Mouse (Mus musculus) cerebellum, adult 2 months (tissue): Measurements from ENCODE around the gene Itih3. TPM values are rescaled to one million over a fixed set of nuclear protein-coding genes. Genes with fewer than 3 reads are reported as not detected.

Experiments
- DNase-seq, 2 experiments: peaks; one replicate each; pipeline ENCODE4 v3.0.0; 2021
- H3K27ac ChIP-seq: fragments of 200-500 bp; 2 replicates; pipeline ENCODE4 v1.5.1; 2012; ENCODE audit warnings: low read length, control low read depth, inconsistent platforms; ENCODE audit not compliant: insufficient read depth
- H3K27me3 ChIP-seq: fragments of 200-500 bp; 2 replicates; pipeline ENCODE4 v1.6.1; 2012; ENCODE audit warnings: inconsistent platforms, mild to moderate bottlenecking, low read length, moderate library complexity; ENCODE audit not compliant: control insufficient read depth, insufficient read depth
- H3K4me1 ChIP-seq: fragments of 200-500 bp; 2 replicates; pipeline ENCODE4 v1.6.1; 2011; ENCODE audit warnings: low read length; ENCODE audit not compliant: control insufficient read depth, insufficient read depth
- H3K4me3 ChIP-seq: fragments of 200-500 bp; replicated peaks from 2 replicates; pipeline ENCODE3; 2011; ENCODE audit warnings: mild to moderate bottlenecking, low read depth, low read length, control low read depth; ENCODE audit not compliant: insufficient read depth
- CTCF ChIP-seq: fragments of 200-500 bp; IDR thresholded peaks from 2 replicates; pipeline ENCODE4 v1.5.1; 2011; ENCODE audit warnings: low read depth, mild to moderate bottlenecking, control low read depth, low read length, moderate library complexity, borderline replicate concordance; ENCODE audit not compliant: insufficient read depth
- POLR2A ChIP-seq: fragments of 200-500 bp; IDR thresholded peaks from 2 replicates; pipeline ENCODE4 v1.6.1; 2011; ENCODE audit warnings: low read length, control low read depth, borderline replicate concordance; ENCODE audit not compliant: insufficient read depth
- WGBS: fragments of 180-500 bp; shearing (Covaris S2); methylation state at CpG from one replicate; pipeline ENCODE4 v1.1.7; 2018; 5-methylcytosine and 5-hydroxymethylcytosine counted together
- polyA plus RNA-seq: library from polyadenylated mRNA; depleted of rRNA; stranded (reverse); fragments of >200 nt; gene quantifications from 2 replicates; pipeline ENCODE4 v1.2.3, GENCODE M21; 2012; rRNA removed

The Itih3 gene
- polyA plus RNA-seq, 1 experiment: 76.7 TPM

GRCm38 (mm10) chr14:30861421-30862125 lies 62.0 kb downstream of the Itih3 start:
- no peaks in the 10 kb centered on the region for H3K27me3 ChIP-seq
- peak; percentile 47 to 60 for DNase-seq
- 35% methylated on average over 16 of the region's 16 CpGs for WGBS
- no peak for TF ChIP-seq CTCF
- TF ChIP-seq POLR2A: no peak
- H3K27ac ChIP-seq: no peak overlapping the region
- peaks cover 17% of the 10 kb centered on the region for H3K4me1 ChIP-seq
- no peak overlapping the region for H3K4me3 ChIP-seq

Other genes with a start within 250 kb of the Itih3 start
- gene Sfmbt1, start 208.9 kb downstream of the Itih3 start, polyA plus RNA-seq: 8.9 and 9.7 TPM in 2 replicates
- gene Tmem110, start 98.2 kb downstream of the Itih3 start, polyA plus RNA-seq: 34.3 and 36.5 TPM in 2 replicates
- 1.9 and 2.4 TPM in 2 replicates for gene Mustn1, start 44.6 kb downstream of the Itih3 start, polyA plus RNA-seq
- 0.14 and 0.47 TPM in 2 replicates for gene Itih4, start 37.3 kb downstream of the Itih3 start, polyA plus RNA-seq
- gene Itih1, start 19.5 kb upstream of the Itih3 start, polyA plus RNA-seq: not detected in 2 replicates
- gene Nek4, start 27.6 kb upstream of the Itih3 start, polyA plus RNA-seq: 15.5 and 16.2 TPM in 2 replicates
- gene Glt8d1, start 77.6 kb upstream of the Itih3 start, polyA plus RNA-seq: 79.5 and 84.4 TPM in 2 replicates
- 277 and 290 TPM in 2 replicates for gene Spcs1, start 77.9 kb upstream of the Itih3 start, polyA plus RNA-seq
- 22.2 and 24.2 TPM in 2 replicates for gene Pbrm1, start 95.4 kb upstream of the Itih3 start, polyA plus RNA-seq
- 47.3 and 52.1 TPM in 2 replicates for gene Gnl3, start 95.4 kb upstream of the Itih3 start, polyA plus RNA-seq
- gene Smim4, start 205.2 kb upstream of the Itih3 start, polyA plus RNA-seq: 35.3 and 42.4 TPM in 2 replicates
- gene Nt5dc2, start 207.3 kb upstream of the Itih3 start, polyA plus RNA-seq: 28.3 and 28.4 TPM in 2 replicates
- gene Stab1, start 244.9 kb upstream of the Itih3 start, polyA plus RNA-seq: 8.6 and 9.6 TPM in 2 replicates